In genomic region chr4:109857851-109858250, GRCm38 (mm10) we compare ENCODE assay signal across 25 mouse cellular contexts.
DNase-seq lines count a peak whose midpoint lies in the region; ATAC-seq and TF ChIP-seq lines count a peak whose summit lies in the region.
"Had no signal": no experiment of that assay in that cellular context is flagged by ENCODE, and none has a peak within 500 bp of the region (broad histone marks: within the 10 kb centered on the region; RNA-seq: fewer than 3 reads in every experiment).

No protein-coding gene starts in this region.

- no peak overlapping the region for H3K9ac ChIP-seq in MEL (ENCODE audit: control insufficient read depth, low read depth, low read length, poor library complexity, severe bottlenecking)
- no peak overlapping the region for H3K9ac ChIP-seq in forebrain, embryonic 11.5 days (ENCODE audit: low read length)
- H3K9ac ChIP-seq: embryonic facial prominence, embryonic 12.5 days; forebrain, embryonic 12.5 days had no signal

- peak; percentile 77 for ATAC-seq in megakaryocyte progenitor cell, adult 5-6 weeks (replicated peaks; ENCODE audit: poor library complexity)
- no peak for ATAC-seq in forebrain, embryonic 11.5 days (replicated peaks; ENCODE audit: low FRiP score)
- ATAC-seq: CD4-positive, CD25-positive, alpha-beta regulatory T cell, adult 4 months; forebrain, embryonic 14.5 days had no signal

- no peak for TF ChIP-seq EP300 in MEL (IDR thresholded peaks at IDR 0.05; ENCODE audit: low read depth in 1 of 2, low read length in 2 of 2)

- 47% methylated on average over 3 of the region's 3 CpGs for WGBS in forebrain, embryonic 11.5 days

- no peaks in the 10 kb centered on the region for H3K9me3 ChIP-seq in MEL (replicated peaks; ENCODE audit: insufficient read depth, low read length)
- H3K9me3 ChIP-seq in forebrain, embryonic 11.5 days (ENCODE audit: control insufficient read depth, low read length): no peaks in the 10 kb centered on the region
- H3K9me3 ChIP-seq: embryonic facial prominence, embryonic 10.5 days; embryonic facial prominence, embryonic 12.5 days; forebrain, embryonic 12.5 days; G1E had no signal

- TF ChIP-seq CTCF in MEL (IDR thresholded peaks at IDR 0.05 in 2 of 3, conservative IDR thresholded peaks at IDR 0.05 in 1 of 3; ENCODE audit: control insufficient read depth in 1 of 3, insufficient read depth in 1 of 3, low read depth in 2 of 3, low read length in 3 of 3, poor library complexity in 1 of 3, severe bottlenecking in 1 of 3): no peak

- TF ChIP-seq POLR2A in MEL (IDR thresholded peaks at IDR 0.05; ENCODE audit: control insufficient read depth in 1 of 2, insufficient read depth in 1 of 2, low read depth in 1 of 2, low read length in 2 of 2, poor library complexity in 1 of 2): no peak

- H3K4me1 ChIP-seq in MEL (ENCODE audit: control insufficient read depth in 1 of 2, insufficient read depth in 2 of 2, low read length in 2 of 2): no peaks in the 10 kb centered on the region
- peaks cover 4% of the 10 kb centered on the region for H3K4me1 ChIP-seq in forebrain, embryonic 11.5 days (replicated peaks; ENCODE audit: control insufficient read depth, insufficient read depth, low read length)

- H3K27me3 ChIP-seq in MEL (ENCODE audit: control insufficient read depth in 1 of 2, insufficient read depth in 2 of 2, low read length in 2 of 2): no peaks in the 10 kb centered on the region
- H3K27me3 ChIP-seq in forebrain, embryonic 11.5 days (ENCODE audit: control insufficient read depth, insufficient read depth, low read length): peaks cover 2% of the 10 kb centered on the region; the same call in 1 of the 2 replicates
- H3K27me3 ChIP-seq: CH12.LX; embryonic facial prominence, embryonic 12.5 days had no signal

- H3K36me3 ChIP-seq in MEL (ENCODE audit: control insufficient read depth in 1 of 2, insufficient read depth in 2 of 2, low read length in 2 of 2): peaks cover 0 to 6% of the 10 kb centered on the region in 2 experiments; a peak in 3 of 4 replicates
- no peaks in the 10 kb centered on the region for H3K36me3 ChIP-seq in forebrain, embryonic 11.5 days (ENCODE audit: control insufficient read depth, insufficient read depth, low read length)
- H3K36me3 ChIP-seq: embryonic facial prominence, embryonic 12.5 days; forebrain, embryonic 12.5 days had no signal

- no peak overlapping the region for H3K4me2 ChIP-seq in forebrain, embryonic 11.5 days (ENCODE audit: low read depth, low read length, severe bottlenecking)
- H3K4me2 ChIP-seq: embryonic facial prominence, embryonic 12.5 days had no signal

- DNase-seq in heart, adult 11 months: peak; percentile 35
- DNase-seq in heart, postnatal 14 days: no peak
- DNase-seq in 416B (ENCODE audit: low read depth) (peak; percentile 11), MEL (ENCODE audit: low read depth, low spot score) (peak; percentile 7)
- no peak for DNase-seq in forebrain, embryonic 11.5 days (ENCODE audit: low spot score)
- no peak for DNase-seq in kidney, postnatal 10 days
- no peak for DNase-seq in kidney, adult 8-10 months
- DNase-seq: adrenal gland, adult 2 months; adrenal gland, postnatal 10 days; adrenal gland, postnatal 25 days; B cell, adult 2 months; cerebellum, adult 11 months; cerebellum, adult 18-20 months; cerebellum, adult 8-10 months; cerebellum, adult 9-11 months; cerebellum, postnatal 14 days; cerebellum, postnatal 36 days had no signal

- intact Hi-C loops in heart, postnatal 14 days (cut with DNase I): no loop called here

- H3K79me2 ChIP-seq in MEL (ENCODE audit: control insufficient read depth, insufficient read depth, low read length, poor library complexity): no peaks in the 10 kb centered on the region

- no peak overlapping the region for H3K27ac ChIP-seq in MEL (ENCODE audit: control insufficient read depth, low read depth, low read length)
- H3K27ac ChIP-seq in forebrain, embryonic 11.5 days (ENCODE audit: low read depth, low read length): no peak overlapping the region
- H3K27ac ChIP-seq: embryonic facial prominence, embryonic 10.5 days; embryonic facial prominence, embryonic 12.5 days had no signal

- H3K4me3 ChIP-seq in MEL (ENCODE audit: control insufficient read depth in 1 of 2, insufficient read depth in 1 of 2, low read depth in 2 of 2, low read length in 2 of 2): no peak overlapping the region
- no peak overlapping the region for H3K4me3 ChIP-seq in forebrain, embryonic 11.5 days (ENCODE audit: low read depth, low read length)
- H3K4me3 ChIP-seq: embryonic facial prominence, embryonic 10.5 days; embryonic facial prominence, embryonic 12.5 days; forebrain, embryonic 12.5 days had no signal

- no peak for TF ChIP-seq RAD21 in MEL (IDR thresholded peaks at IDR 0.05; ENCODE audit: low read depth, low read length)

TF ChIP-seq in MEL, 35 proteins besides CTCF, POLR2A, EP300 and RAD21:
- TF ChIP-seq HCFC1 (IDR thresholded peaks at IDR 0.05; ENCODE audit: low read depth, low read length) (no peak), TBP (IDR thresholded peaks at IDR 0.05; ENCODE audit: low read depth, low read length) (no peak), UBTF (IDR thresholded peaks at IDR 0.05; ENCODE audit: borderline replicate concordance, insufficient read depth, low read depth, low read length) (no peak)

Comparison
In these comparisons a context has a peak if more than half of its experiments do, and no peak if none do; other contexts are left out.
1. DNase-seq: peak in heart, adult 11 months (single experiment), 416B (single experiment) and MEL (single experiment); none in heart, postnatal 14 days (0 of 2), forebrain, embryonic 11.5 days (single experiment), kidney, postnatal 10 days (single experiment) and kidney, adult 8-10 months (0 of 2).